Mouse (Mus musculus) granulocyte monocyte progenitor cell, adult 5-6 weeks (primary cell): ENCODE measurements around the gene Grk3. TPM values are rescaled to one million over a fixed set of nuclear protein-coding genes. Genes with fewer than 3 reads are reported as not detected.

ENCODE experiments used
- ATAC-seq: replicated peaks from 2 replicates; pipeline ENCODE4 v1.8.0; 2016; ENCODE audit warnings: mild to moderate bottlenecking, moderate TSS enrichment, inconsistent platforms; ENCODE audit not compliant: poor library complexity, severe bottlenecking
- total RNA-seq, 2 experiments: library from RNA; stranded (forward) in 1 of 2; stranded (reverse) in 1 of 2; fragments of 200-712, 200-1000 nt in 1 of 2; fragments of >200 nt in 1 of 2; fragmentation: Nextera tagmentation in 1 of 2; gene quantifications; 2 replicates each; pipeline ENCODE4 v1.2.3; 2014 to 2017

Gene Grk3
- total RNA-seq, 2 experiments from 2014 or later = 22.5 to 39.1 TPM

DNA sequence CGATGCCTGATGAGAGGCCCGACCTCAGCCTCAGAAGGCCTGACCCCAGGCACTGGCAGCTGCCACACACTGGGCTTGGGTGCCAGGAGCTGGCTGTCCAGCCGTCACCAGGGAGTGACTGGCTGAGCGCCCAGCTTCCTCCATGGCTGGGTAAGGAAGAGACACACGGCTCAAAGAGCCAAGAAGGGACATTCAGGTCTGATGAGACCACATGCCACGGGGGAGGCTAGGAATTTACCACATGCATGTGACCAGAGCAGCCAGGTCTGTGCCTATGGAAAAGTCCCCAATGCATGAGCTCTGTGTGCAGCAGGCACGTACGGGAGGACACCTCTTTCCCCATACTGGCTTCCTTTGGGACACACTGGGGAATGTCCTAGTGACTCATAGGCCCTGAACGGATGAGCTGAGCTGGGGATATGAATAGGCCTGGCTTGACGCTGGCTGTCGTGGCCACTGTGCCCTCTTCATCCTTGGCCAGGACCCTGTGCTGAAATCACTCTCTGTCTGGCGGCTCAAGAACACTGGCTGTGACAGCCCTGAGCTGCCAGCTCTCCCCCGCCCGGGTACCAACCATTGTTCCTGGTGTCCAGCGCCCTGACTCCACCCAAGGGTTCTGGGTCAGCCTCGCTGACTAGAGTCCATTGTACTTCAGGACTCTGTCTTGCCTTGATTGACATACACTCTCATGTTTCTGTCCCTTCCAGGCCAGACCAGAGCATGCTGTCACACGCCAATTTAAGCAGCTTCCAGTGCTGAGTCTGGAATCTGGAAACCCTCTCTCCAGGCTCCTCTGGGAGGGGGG is 128.7 kb downstream of the Grk3 start:
- no peak for ATAC-seq

DNA sequence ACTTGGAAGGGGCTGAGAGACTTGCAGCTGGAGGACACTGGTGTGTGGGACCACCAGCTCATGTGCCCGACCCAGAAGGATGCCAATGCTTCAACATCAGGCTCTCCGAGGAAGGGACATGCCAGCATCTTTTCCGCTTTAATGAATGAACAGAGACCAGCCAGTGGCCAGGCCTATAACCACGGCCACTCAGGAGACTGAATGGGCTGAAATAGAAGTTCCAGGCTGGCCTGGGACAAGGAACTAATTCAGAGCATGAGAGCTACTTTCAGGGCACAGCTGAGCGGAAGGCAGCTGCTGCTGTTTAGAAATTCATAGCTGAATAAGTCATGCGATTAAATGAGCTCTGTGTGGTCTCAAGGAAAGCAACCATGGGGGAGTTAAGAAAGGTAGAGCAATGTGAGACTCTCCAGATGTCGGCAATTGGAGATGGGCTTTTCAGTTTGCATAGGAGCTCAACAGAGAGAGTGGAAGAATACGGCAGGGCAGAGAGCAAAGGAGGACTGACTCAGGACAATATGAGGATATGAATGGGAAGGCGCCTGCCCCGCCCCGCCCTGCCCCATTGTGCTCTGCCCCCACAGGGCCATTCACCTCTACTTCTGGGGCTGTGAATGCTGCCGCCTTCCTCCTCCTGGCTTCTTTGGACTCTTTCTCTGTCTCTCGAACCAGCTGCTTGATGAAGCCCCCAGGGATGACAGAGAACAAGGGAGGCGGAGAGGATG is 138.0 kb downstream of the Grk3 start:
- ATAC-seq = no peak

GRCm38 (mm10) chr5:112876846-112877390 is 138.7 kb downstream of the Grk3 start:
- ATAC-seq = peak; percentile 61; the same call in 1 of the 2 replicates

DNA sequence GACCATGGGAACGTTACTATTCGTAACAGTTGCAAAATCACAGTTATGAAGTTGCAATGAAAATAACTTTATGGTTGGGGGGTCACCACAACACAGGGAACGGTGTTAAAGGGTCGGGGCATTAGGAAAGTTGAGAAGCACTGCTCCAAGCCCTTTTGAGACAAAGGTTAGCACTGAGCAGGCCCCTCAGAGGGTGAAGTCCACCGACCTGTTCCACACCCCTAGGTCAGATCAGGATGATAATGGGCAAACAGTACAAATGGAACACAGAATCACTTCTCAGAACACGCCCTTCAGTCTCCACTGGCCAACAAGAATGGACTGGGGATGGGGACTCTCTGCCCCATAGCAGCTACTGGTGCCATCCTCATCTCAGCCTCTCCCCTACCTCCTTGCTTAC is 142.6 kb downstream of the Grk3 start:
- 0 out of 2 replicates have a peak, but pooled peaks have one; percentile 1 for ATAC-seq

GRCm38 (mm10) chr5:112870729-112871128 is 144.9 kb downstream of the Grk3 start:
- ATAC-seq = no peak; the same call in 1 of the 2 replicates

DNA sequence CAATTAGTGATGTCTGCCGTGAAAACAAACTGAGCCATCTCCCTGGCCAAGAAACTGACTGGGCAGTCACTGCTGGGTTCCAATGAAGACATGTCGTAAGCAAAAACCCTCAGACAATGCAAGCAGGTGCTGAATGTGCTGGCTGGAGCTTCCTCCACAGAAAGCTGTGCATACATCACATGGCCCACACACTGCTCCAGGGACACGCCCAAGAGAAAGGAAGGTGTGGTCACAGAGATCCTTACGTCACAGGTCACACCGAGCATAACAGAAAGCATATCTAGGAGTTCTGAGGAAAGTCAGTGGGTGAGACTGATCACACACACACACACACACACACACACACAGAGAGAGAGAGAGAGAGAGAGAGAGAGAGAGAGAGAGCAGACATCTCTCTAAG is 147.0 kb downstream of the Grk3 start:
- peak; percentile 51 for ATAC-seq

GRCm38 (mm10) chr5:112864719-112865367 is 150.7 kb downstream of the Grk3 start:
- ATAC-seq = no peak

Other genes starting within 250 kb of the Grk3 start
- gene Myo18b, start 119.4 kb downstream of the Grk3 start, total RNA-seq (2014; fragmentation: Nextera tagmentation) = 0.06 and 0.92 TPM in 2 replicates
- gene Myo18b, start 119.4 kb downstream of the Grk3 start, total RNA-seq (2017) = 1.2 and 1.9 TPM in 2 replicates
- gene Crybb2, start 54.3 kb upstream of the Grk3 start, total RNA-seq (2014; fragmentation: Nextera tagmentation) = not detected in 2 replicates
- gene Crybb2, start 54.3 kb upstream of the Grk3 start, total RNA-seq (2017) = not detected in 2 replicates
- not detected in 2 replicates for gene Crybb3, start 65.8 kb upstream of the Grk3 start, total RNA-seq (2014; fragmentation: Nextera tagmentation)
- gene Crybb3, start 65.8 kb upstream of the Grk3 start, total RNA-seq (2017) = not detected in 2 replicates
- 3.0 and 4.1 TPM in 2 replicates for gene 2900026A02Rik, start 205.4 kb upstream of the Grk3 start, total RNA-seq (2014; fragmentation: Nextera tagmentation)
- gene 2900026A02Rik, start 205.4 kb upstream of the Grk3 start, total RNA-seq (2017) = 0.47 and 0.88 TPM in 2 replicates
- not detected in 2 replicates for gene Tmem211, start 211.1 kb upstream of the Grk3 start, total RNA-seq (2014; fragmentation: Nextera tagmentation)
- not detected in 2 replicates for gene Tmem211, start 211.1 kb upstream of the Grk3 start, total RNA-seq (2017)